Mouse (Mus musculus) retina, postnatal 1 day (tissue): Measurements from ENCODE around the gene Sh3d19.
"Not testable (repeated sequence)": the region's sequence is repeated elsewhere in the genome, so short reads cannot be mapped to it uniquely, and the experiment has no call there.

Experiments
- DNase-seq: peaks from one replicate; pipeline ENCODE4 v3.0.0-alpha.2; 2012

The Sh3d19 gene

GRCm38 (mm10) chr3:85981761-85982160 is 10.9 kb downstream of the Sh3d19 start:
- not testable (repeated sequence) for DNase-seq

GRCm38 (mm10) chr3:85984537-85984936 is 13.6 kb downstream of the Sh3d19 start:
- no peak for DNase-seq

GRCm38 (mm10) chr3:85987225-85987624 is 16.3 kb downstream of the Sh3d19 start:
- DNase-seq, result no peak

- DNase-seq, result no peak
Measured at GRCm38 (mm10) chr3:85991140-85991801, 20.4 kb downstream of the Sh3d19 start.

GRCm38 (mm10) chr3:85991802-85992156 is 20.9 kb downstream of the Sh3d19 start:
- no peak for DNase-seq

GRCm38 (mm10) chr3:85993744-85994143 is 22.8 kb downstream of the Sh3d19 start:
- peak; percentile 48 for DNase-seq

GRCm38 (mm10) chr3:85994645-85995044 is 23.7 kb downstream of the Sh3d19 start:
- DNase-seq, result no peak

GRCm38 (mm10) chr3:86001271-86001670 is 30.4 kb downstream of the Sh3d19 start:
- no peak for DNase-seq

- no peak for DNase-seq
Measured at GRCm38 (mm10) chr3:86002423-86002822, 31.5 kb downstream of the Sh3d19 start, which contains the start of gene Prss48. Gene Prss48 (minus strand): TSS chr3:86002491.

- DNase-seq, result no peak
Measured at GRCm38 (mm10) chr3:86002940-86003339, 32.0 kb downstream of the Sh3d19 start.

GRCm38 (mm10) chr3:86004751-86005150 is 33.8 kb downstream of the Sh3d19 start:
- DNase-seq, result no peak

- DNase-seq, result no peak
Measured at GRCm38 (mm10) chr3:86010618-86011017, 39.7 kb downstream of the Sh3d19 start.

- DNase-seq, result no peak
Measured at GRCm38 (mm10) chr3:86011373-86011772, 40.5 kb downstream of the Sh3d19 start.

GRCm38 (mm10) chr3:86011833-86012232 is 40.9 kb downstream of the Sh3d19 start:
- no peak for DNase-seq

- no peak for DNase-seq
Measured at GRCm38 (mm10) chr3:86013837-86014236, 42.9 kb downstream of the Sh3d19 start.

- no peak for DNase-seq
Measured at GRCm38 (mm10) chr3:86016965-86017364, 46.1 kb downstream of the Sh3d19 start.

GRCm38 (mm10) chr3:86017484-86017883 is 46.6 kb downstream of the Sh3d19 start:
- DNase-seq, result no peak

- no peak for DNase-seq
Measured at GRCm38 (mm10) chr3:86020921-86021650, 50.2 kb downstream of the Sh3d19 start.

GRCm38 (mm10) chr3:86021651-86022050 is 50.7 kb downstream of the Sh3d19 start:
- DNase-seq, result no peak

- no peak for DNase-seq
Measured at GRCm38 (mm10) chr3:86024065-86024795, 53.3 kb downstream of the Sh3d19 start.

- no peak for DNase-seq
Measured at GRCm38 (mm10) chr3:86025341-86026137, 54.6 kb downstream of the Sh3d19 start.

GRCm38 (mm10) chr3:86028658-86029375 is 57.9 kb downstream of the Sh3d19 start:
- DNase-seq, result peak; percentile 28
